Mouse (Mus musculus) frontal cortex, postnatal 14 days (tissue): ENCODE data around the gene Speer4e.
"Not testable (repeated sequence)": the region's sequence is repeated elsewhere in the genome, so short reads cannot be mapped to it uniquely, and the experiment has no call there.

ENCODE experiments used
- DNase-seq, 2 experiments: peaks; one replicate each; pipeline ENCODE4 v3.0.0; 2022; ENCODE audit warnings: low spot score in 2 of 2

The Speer4e gene

GRCm38 (mm10) chr5:14938329-14938728 lies at the start of gene Speer4e:
Speer4e (minus strand) TSS chr5:14938429.
- not testable (repeated sequence) for DNase-seq

- DNase-seq: not testable (repeated sequence)
Measured at GRCm38 (mm10) chr5:14986649-14987387, 48.6 kb upstream of the Speer4e start.

DNA sequence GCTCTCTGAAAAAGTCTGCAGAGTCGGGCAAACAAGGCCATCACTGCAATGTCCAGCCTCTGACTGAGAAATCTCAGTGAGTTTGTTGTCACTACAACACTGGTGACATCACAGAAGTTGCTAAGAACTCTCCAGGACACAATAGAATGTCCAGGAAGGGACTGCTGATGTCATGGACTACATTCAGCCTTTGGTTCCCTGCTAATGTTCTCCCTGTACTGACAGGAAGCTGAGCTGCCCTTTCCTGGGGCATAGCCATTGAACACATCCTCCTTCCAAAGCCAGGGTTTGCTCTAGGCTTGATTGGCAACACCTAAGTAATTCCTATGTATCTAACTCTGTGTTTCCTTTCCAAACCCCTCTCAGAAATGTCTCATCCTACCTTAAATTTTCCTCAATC lies 40.6 kb upstream of the Speer4e start, which contains the start of gene Gm10354:
Gene Gm10354, minus strand, starts transcription at position 101 of the 400 bp plus-strand sequence.
- DNase-seq: not testable (repeated sequence)

DNA sequence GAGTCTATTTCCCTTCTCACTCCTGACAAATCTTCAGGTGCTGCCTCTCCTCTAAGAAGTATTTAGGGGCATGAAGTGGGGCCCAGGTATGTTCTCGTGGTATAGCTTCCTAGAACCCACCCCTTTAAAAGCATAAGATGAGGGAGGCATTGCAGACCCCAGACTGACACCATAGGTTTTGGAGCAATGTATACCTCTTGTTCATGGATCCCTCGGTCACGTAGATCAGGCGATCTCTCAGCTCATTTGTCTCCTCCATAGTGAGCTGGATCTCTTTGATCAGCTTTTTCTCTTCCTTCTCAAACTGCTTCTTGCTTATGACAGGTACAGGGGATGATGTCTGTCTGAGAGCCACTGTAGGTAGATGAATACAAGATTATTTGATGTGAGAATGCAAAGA lies 39.1 kb upstream of the Speer4e start:
- DNase-seq: not testable (repeated sequence)

DNA sequence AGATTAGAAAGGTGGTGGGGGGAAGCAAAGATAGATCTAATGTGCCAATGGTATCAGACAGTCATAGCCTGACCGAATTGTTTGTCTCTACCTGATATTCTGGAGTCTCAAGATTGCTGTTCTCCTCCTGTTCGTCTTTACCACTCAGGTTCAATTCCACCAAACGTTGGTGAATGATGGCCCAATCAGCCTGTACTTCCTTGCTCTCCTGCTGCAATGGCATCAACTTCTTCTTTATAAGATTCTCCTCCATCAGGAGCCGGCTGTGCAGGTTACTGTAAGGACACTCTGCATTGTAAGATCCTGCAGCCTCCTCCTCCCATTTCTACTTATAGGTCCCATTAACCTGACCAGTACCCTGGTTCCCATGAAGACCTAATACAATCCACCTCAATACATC lies 37.1 kb upstream of the Speer4e start:
- DNase-seq: not testable (repeated sequence)

DNA sequence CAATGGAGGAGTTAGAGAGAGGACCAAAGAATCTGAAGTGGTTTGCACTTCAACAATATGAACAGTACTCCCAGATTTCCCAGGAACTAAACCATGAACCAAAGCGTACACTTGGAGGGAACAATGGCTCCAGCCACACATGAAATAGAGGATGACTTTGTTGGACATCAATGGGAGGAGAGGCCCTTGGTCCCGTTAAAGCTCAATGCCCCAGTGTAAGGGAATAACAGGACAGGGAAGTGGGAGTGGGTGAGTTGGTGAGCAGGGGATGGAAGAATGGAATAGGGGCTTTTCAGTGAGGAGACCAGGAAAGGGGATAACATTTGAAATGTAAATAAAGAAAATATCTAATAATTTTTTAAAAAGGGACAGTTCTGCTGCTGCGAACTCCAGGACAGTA lies 34.6 kb upstream of the Speer4e start:
- not testable (repeated sequence) for DNase-seq

DNA sequence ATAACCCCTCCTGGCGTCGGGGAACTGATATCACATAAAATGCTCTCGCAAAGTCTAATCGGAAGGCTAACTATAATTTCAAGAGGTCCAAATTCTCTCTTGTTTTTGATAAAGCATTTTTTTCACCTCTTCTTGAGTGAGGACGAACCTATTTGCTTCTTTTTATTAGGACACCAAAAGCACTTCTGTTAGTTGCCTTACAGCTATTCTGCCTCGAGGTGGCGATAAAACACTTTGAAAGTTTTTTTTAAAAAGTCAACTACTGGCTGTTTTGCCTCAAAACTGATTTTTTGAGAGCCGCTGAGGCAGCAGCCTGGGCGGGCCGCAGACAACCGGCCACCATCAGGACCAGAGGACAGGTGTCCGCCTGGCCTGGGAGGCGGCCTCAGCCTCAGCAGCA lies 25.6 kb upstream of the Speer4e start:
- not testable (repeated sequence) for DNase-seq

- not testable (repeated sequence) for DNase-seq
Measured at GRCm38 (mm10) chr5:14961502-14961901, 23.3 kb upstream of the Speer4e start.

DNA sequence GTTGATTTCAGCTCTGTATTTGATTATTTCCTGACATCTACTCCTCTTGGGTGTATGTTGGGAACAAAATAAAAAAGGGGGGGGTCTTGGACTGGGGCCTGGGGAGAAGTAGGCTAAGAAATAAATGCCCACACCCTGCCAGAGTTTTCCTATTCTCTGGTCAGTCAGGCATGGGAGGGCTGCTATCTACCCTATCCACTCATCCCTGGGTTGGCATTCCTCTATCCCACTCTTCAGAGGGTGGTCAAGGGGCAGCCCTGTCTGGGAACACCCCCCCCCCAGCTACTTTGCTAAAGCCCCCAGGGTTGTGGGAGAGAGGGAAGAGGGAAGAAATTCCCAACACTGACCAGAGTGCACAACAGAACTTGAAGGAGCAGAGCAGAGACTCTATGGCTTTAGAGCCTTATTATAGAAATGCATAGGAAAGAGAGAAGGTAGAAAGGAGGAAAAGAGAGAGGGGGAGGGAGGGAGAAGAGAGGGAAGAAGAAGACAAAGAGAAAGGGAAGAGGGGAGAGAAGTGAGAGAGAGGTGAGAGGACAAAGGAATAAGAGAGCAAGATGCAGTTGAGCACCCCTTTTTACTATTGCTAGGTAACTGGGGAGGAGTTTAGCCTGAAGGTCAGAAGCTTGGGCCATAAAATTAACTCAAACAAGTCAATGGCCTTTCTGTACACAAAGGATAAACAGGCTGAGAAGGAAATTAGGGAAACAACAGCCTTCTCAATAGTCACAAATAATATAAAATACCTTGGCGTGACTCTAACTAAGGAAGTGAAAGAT lies 17.9 kb upstream of the Speer4e start:
- DNase-seq: not testable (repeated sequence)

DNA sequence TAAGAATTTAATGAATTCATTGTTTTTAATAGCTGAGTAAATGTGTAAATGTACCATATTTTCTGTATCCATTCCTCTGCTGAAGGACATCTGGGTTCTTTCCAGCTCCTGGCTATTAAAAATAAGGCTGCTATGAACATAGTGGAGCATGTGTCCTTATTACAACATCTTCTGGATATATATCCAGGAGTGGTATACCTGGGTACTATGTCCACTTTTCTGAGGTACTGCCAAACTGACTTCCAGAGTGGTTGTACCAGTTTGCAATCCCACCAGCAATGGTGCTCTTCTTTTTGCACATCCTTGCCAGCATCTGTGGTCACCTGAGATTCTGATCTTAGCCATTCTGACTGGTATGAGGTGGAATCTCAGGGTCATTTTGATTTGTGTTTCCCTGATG lies 15.4 kb upstream of the Speer4e start:
- DNase-seq: not testable (repeated sequence)

GRCm38 (mm10) chr5:14952749-14953148 lies 14.5 kb upstream of the Speer4e start:
- not testable (repeated sequence) for DNase-seq

DNA sequence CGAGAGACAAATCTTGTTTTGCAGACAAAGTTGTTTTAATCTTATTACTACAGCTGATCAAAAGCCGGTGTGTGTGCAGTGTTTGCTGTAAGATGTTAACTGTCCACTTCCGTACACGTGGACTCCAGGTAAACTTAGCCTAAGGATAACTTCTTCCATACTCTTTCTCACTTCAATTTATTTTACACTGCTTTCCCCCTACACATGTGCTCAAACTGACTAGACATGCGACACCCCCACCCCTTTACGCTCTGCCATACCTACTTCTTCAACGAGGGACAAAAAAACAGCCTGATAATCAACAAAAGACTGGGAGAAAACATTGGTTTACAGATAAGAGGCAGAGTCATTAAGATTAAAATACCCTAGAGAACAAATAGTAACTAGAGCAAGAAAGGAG lies 13.6 kb upstream of the Speer4e start:
- not testable (repeated sequence) for DNase-seq

GRCm38 (mm10) chr5:14947482-14948198 lies 9.4 kb upstream of the Speer4e start:
- peak in 1 of 2 experiments; percentile 5 for DNase-seq

GRCm38 (mm10) chr5:14945524-14945923 lies 7.3 kb upstream of the Speer4e start:
- not testable (repeated sequence) for DNase-seq

DNA sequence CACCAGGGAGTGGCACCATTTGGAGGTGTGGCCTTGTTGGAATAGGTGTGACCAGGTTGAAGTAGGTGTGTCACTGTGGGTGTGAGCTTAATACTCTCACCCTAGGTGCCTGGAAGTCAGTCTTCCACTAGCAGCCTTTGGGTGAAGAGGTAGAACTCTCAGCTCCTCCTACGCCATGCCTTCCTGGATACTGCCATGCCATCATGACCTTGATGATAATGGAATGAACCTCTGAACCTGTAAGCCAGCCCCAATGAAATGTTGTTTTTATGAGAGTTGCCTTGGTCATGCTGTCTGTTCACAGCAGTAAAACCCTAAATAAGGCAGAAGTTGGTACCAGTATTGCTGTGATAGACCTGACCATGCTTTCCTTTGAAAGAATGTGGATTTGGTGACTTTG lies 2.8 kb upstream of the Speer4e start:
- DNase-seq: not testable (repeated sequence)

- not testable (repeated sequence) for DNase-seq
Measured at GRCm38 (mm10) chr5:14933721-14934120, 4.5 kb downstream of the Speer4e start.

- DNase-seq: not testable (repeated sequence)
Measured at GRCm38 (mm10) chr5:14927047-14927446, 11.2 kb downstream of the Speer4e start.

DNA sequence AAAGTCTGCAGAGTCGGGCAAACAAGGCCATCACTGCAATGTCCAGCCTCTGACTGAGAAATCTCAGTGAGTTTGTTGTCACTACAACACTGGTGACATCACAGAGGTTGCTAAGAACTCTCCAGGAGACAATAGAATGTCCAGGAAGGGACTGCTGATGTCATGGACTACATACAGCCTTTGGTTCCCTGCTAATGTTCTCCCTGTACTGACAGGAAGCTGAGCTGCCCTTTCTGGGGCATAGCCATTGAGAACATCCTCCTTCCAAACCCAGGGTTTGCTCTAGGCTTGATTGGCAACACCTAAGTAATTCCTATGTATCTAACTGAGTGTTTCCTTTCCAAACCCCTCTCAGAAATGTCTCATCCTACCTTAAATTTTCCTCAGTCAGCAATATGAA lies 23.4 kb downstream of the Speer4e start, which contains the start of gene Gm9758:
Gene Gm9758, minus strand, starts transcription at position 101 of the 400 bp plus-strand sequence.
- not testable (repeated sequence) for DNase-seq

DNA sequence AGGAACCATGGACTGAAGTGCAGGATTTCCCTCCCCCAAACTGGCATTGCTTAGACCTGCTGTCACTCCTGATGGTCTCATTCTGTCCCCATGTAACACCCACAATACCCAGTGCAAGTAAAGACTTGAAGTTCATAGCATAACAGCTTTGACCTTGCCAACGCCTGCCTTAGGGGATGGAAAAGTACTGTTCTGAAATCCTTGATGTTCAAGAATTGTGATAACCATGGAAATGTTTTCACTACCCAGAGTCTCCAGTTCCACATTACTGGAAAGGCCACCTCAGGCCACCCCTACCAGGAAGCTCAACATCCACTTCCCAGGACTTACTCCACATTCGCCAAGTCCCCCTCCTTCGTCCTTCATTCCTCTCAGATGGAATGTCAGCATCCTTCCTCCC lies 23.9 kb downstream of the Speer4e start:
- DNase-seq: not testable (repeated sequence)

GRCm38 (mm10) chr5:14903539-14903938 lies 34.7 kb downstream of the Speer4e start:
- not testable (repeated sequence) for DNase-seq

DNA sequence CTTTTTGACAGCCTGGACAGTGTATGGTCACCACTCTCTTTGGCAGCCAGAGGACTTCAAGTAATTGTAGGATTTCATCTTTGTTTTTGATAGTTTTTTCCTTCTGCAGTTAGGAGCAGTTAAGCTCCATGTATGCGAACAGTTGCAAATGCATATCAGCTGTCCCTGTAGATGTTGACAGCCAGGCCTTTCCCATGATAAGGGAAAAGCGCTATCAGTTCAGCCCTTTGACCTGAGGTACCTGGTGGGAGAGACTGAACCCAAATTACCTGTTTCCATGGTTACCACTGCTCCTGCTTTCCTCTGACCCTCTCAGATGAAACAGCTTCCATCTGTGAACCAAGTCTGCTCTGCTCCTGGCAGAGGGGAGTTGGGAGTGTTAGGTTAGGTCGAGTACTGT lies 46.0 kb downstream of the Speer4e start:
- DNase-seq: no peak

DNA sequence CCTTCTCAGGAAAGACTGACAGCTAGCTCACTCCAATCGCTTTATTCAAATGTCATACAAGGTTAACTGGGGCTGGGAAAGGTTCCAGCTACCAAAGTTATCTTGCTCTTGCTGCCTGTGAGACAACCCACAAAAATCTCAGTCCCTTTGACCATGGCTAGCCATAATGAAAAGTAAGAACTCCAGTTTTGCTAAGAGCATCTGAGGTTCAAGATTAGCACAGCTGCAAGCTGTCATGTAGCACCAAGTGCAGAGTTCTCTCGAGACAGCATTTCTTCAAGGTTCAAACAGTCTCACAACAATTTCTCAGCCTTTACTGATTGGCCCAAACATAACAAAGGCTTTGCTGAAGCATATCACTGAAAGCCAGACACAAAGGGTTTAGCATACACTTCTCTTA lies 52.9 kb downstream of the Speer4e start:
- DNase-seq: not testable (repeated sequence)
